Mouse (Mus musculus) MEL (cell line): Measurements from ENCODE around the gene Smok3b. TPM values are rescaled to one million over a fixed set of nuclear protein-coding genes. Genes with fewer than 3 reads are reported as not detected.

Source experiments
- DNase-seq: peaks from one replicate; pipeline ENCODE4 v3.0.0; 2011; ENCODE audit warnings: low read depth, low spot score
- H3K27ac ChIP-seq: 2 replicates; pipeline ENCODE4 v1.5.1; 2012; ENCODE audit warnings: low read depth, mild to moderate bottlenecking, control low read depth, low read length, moderate library complexity; ENCODE audit not compliant: control insufficient read depth
- H3K27me3 ChIP-seq, 2 experiments: fragments of 150-350 bp in 1 of 2; sonication (generic) in 1 of 2; 2 replicates each; pipeline ENCODE4 v1.6.1; 2012; ENCODE audit warnings: low read length in 2 of 2, mild to moderate bottlenecking in 2 of 2, improper control_type of control experiment in 1 of 2, moderate library complexity in 1 of 2; ENCODE audit not compliant: insufficient read depth in 2 of 2, control insufficient read depth in 1 of 2
- H3K36me3 ChIP-seq, 2 experiments: 2 replicates each; pipeline ENCODE4 v1.6.1; 2012 to 2014; ENCODE audit warnings: low read length in 2 of 2, improper control_type of control experiment in 1 of 2, inconsistent platforms in 1 of 2, mild to moderate bottlenecking in 1 of 2; ENCODE audit not compliant: insufficient read depth in 2 of 2, control insufficient read depth in 1 of 2
- H3K4me1 ChIP-seq, 2 experiments: fragments of 150-350 bp in 1 of 2; sonication (generic) in 1 of 2; 2 replicates each; pipeline ENCODE4 v1.6.1; 2012; ENCODE audit warnings: low read length in 2 of 2, improper control_type of control experiment in 1 of 2, mild to moderate bottlenecking in 1 of 2; ENCODE audit not compliant: insufficient read depth in 2 of 2, control insufficient read depth in 1 of 2
- H3K4me3 ChIP-seq, 2 experiments: fragments of 150-350 bp in 1 of 2; sonication (generic) in 1 of 2; 2 replicates each; pipeline ENCODE4 v1.5.1; 2012; ENCODE audit warnings: low read depth in 2 of 2, low read length in 2 of 2, mild to moderate bottlenecking in 2 of 2, moderate library complexity in 2 of 2, control low read depth in 1 of 2, improper control_type of control experiment in 1 of 2; ENCODE audit not compliant: control insufficient read depth in 1 of 2, insufficient read depth in 1 of 2
- H3K79me2 ChIP-seq: 2 replicates; pipeline ENCODE4 v1.6.1; 2012; ENCODE audit warnings: mild to moderate bottlenecking, low read length, moderate library complexity; ENCODE audit not compliant: control insufficient read depth, poor library complexity, insufficient read depth
- H3K9ac ChIP-seq: 2 replicates; pipeline ENCODE4 v1.6.1; 2012; ENCODE audit warnings: low read depth, mild to moderate bottlenecking, control low read depth, low read length, moderate library complexity; ENCODE audit not compliant: control insufficient read depth, poor library complexity, severe bottlenecking
- H3K9me3 ChIP-seq: fragments of 150-350 bp; sonication (generic); replicated peaks from 2 replicates; pipeline ENCODE4 v1.6.1; 2012; ENCODE audit warnings: mild to moderate bottlenecking, low read length, improper control_type of control experiment, moderate library complexity; ENCODE audit not compliant: insufficient read depth
- BHLHE40 ChIP-seq: IDR thresholded peaks from 2 replicates; pipeline ENCODE4 v1.6.1; 2012; ENCODE audit warnings: low read depth, mild to moderate bottlenecking, inconsistent platforms, low read length, improper control_type of control experiment, borderline replicate concordance
- CHD1 ChIP-seq: IDR thresholded peaks from 2 replicates; pipeline ENCODE4 v1.6.1; 2012; ENCODE audit warnings: low read depth, mild to moderate bottlenecking, inconsistent platforms, low read length, improper control_type of control experiment
- CHD2 ChIP-seq: IDR thresholded peaks from 2 replicates; pipeline ENCODE4 v1.6.1; 2011; ENCODE audit warnings: low read length, improper control_type of control experiment
- CTCF ChIP-seq, 3 experiments: IDR thresholded peaks in 2 of 3; conservative IDR thresholded peaks in 1 of 3; 2 replicates each; pipeline ENCODE4 v1.5.1; 2011 to 2012; ENCODE audit warnings: low read length in 3 of 3, low read depth in 2 of 3, mild to moderate bottlenecking in 2 of 3, improper control_type of control experiment in 1 of 3, inconsistent platforms in 1 of 3, mixed read lengths in 1 of 3, moderate library complexity in 1 of 3; ENCODE audit not compliant: control insufficient read depth in 1 of 3, insufficient read depth in 1 of 3, poor library complexity in 1 of 3, severe bottlenecking in 1 of 3
- ELF1 ChIP-seq: IDR thresholded peaks from 2 replicates; pipeline ENCODE4 v1.6.1; 2014; ENCODE audit warnings: low read depth, mild to moderate bottlenecking, inconsistent platforms, low read length, improper control_type of control experiment, moderate library complexity
- ETS1 ChIP-seq: IDR thresholded peaks from 2 replicates; pipeline ENCODE4 v1.6.1; 2012; ENCODE audit warnings: low read depth, mild to moderate bottlenecking, inconsistent platforms, low read length, improper control_type of control experiment, moderate library complexity
- HCFC1 ChIP-seq: IDR thresholded peaks from 2 replicates; pipeline ENCODE4 v1.6.1; 2012; ENCODE audit warnings: low read depth, mild to moderate bottlenecking, inconsistent platforms, low read length, improper control_type of control experiment, moderate library complexity
- JUND ChIP-seq: IDR thresholded peaks from 2 replicates; pipeline ENCODE4 v1.6.1; 2011; ENCODE audit warnings: low read depth, mild to moderate bottlenecking, improper control_type of control experiment, low read length
- KAT2A ChIP-seq: conservative IDR thresholded peaks from 2 replicates; pipeline ENCODE4 v1.6.1; 2012; ENCODE audit warnings: low read depth, low read length, improper control_type of control experiment, inconsistent platforms
- MEF2A ChIP-seq: IDR thresholded peaks from 2 replicates; pipeline ENCODE4 v1.6.1; 2014; ENCODE audit warnings: low read depth, mild to moderate bottlenecking, inconsistent platforms, low read length, improper control_type of control experiment; ENCODE audit not compliant: poor library complexity, insufficient replicate concordance, severe bottlenecking; ENCODE audit errors: extremely low read depth
- MXI1 ChIP-seq: IDR thresholded peaks from 2 replicates; pipeline ENCODE4 v1.6.1; 2011; ENCODE audit warnings: mild to moderate bottlenecking, low read depth, low read length, improper control_type of control experiment
- MYB ChIP-seq: IDR thresholded peaks from 2 replicates; pipeline ENCODE4 v1.6.1; 2011; ENCODE audit warnings: mild to moderate bottlenecking, low read depth, low read length, improper control_type of control experiment
- NELFE ChIP-seq: IDR thresholded peaks from 2 replicates; pipeline ENCODE4 v1.6.1; 2011; ENCODE audit warnings: low read depth, low read length, improper control_type of control experiment
- NRF1 ChIP-seq: IDR thresholded peaks from 2 replicates; pipeline ENCODE4 v1.6.1; 2014; ENCODE audit warnings: low read depth, mild to moderate bottlenecking, inconsistent platforms, low read length, improper control_type of control experiment, moderate library complexity; ENCODE audit not compliant: poor library complexity, insufficient read depth, severe bottlenecking
- POLR2A ChIP-seq, 2 experiments: IDR thresholded peaks; 2 replicates each; pipeline ENCODE4 v1.6.1; 2011 to 2012; ENCODE audit warnings: low read length in 2 of 2, mild to moderate bottlenecking in 2 of 2, control low read depth in 1 of 2, improper control_type of control experiment in 1 of 2, low read depth in 1 of 2, moderate library complexity in 1 of 2; ENCODE audit not compliant: control insufficient read depth in 1 of 2, insufficient read depth in 1 of 2, poor library complexity in 1 of 2
- POLR2AphosphoS5 ChIP-seq: IDR thresholded peaks from 2 replicates; pipeline ENCODE4 v1.6.1; 2012; ENCODE audit warnings: low read depth, borderline replicate concordance, mild to moderate bottlenecking, inconsistent platforms, low read length, moderate library complexity, mixed read lengths
- TAL1 ChIP-seq: IDR thresholded peaks from 2 replicates; pipeline ENCODE4 v1.6.1; 2012; ENCODE audit warnings: mild to moderate bottlenecking, inconsistent platforms, low read length, moderate library complexity, mixed read lengths
- TCF12 ChIP-seq: IDR thresholded peaks from 2 replicates; pipeline ENCODE4 v1.6.1; 2014; ENCODE audit warnings: low read depth, mild to moderate bottlenecking, inconsistent platforms, low read length, improper control_type of control experiment, moderate library complexity
- USF2 ChIP-seq, 2 experiments: IDR thresholded peaks; 2 replicates each; pipeline ENCODE4 v1.6.1; 2011 to 2012; ENCODE audit warnings: improper control_type of control experiment in 2 of 2, low read length in 2 of 2, borderline replicate concordance in 1 of 2, inconsistent platforms in 1 of 2, low read depth in 1 of 2, mild to moderate bottlenecking in 1 of 2; ENCODE audit not compliant: insufficient read depth in 1 of 2
- ZKSCAN1 ChIP-seq: IDR thresholded peaks from 2 replicates; pipeline ENCODE4 v1.6.1; 2012; ENCODE audit warnings: low read depth, mild to moderate bottlenecking, inconsistent platforms, low read length, improper control_type of control experiment, moderate library complexity
- ZMIZ1 ChIP-seq: IDR thresholded peaks from 2 replicates; pipeline ENCODE4 v1.6.1; 2012; ENCODE audit warnings: low read depth, mild to moderate bottlenecking, inconsistent platforms, low read length, improper control_type of control experiment, moderate library complexity
- ZNF384 ChIP-seq: IDR thresholded peaks from 2 replicates; pipeline ENCODE4 v1.6.1; 2012; ENCODE audit warnings: low read depth, mild to moderate bottlenecking, inconsistent platforms, low read length, improper control_type of control experiment
- polyA plus RNA-seq, 2 experiments: library from polyadenylated mRNA; stranded (reverse) in 1 of 2; unstranded in 1 of 2; fragments of >175 nt in 1 of 2; fragments of >200 nt in 1 of 2; gene quantifications; 2 replicates each; pipeline versions ENCODE4 v1.2.1 to v1.2.4; 2012; ENCODE audit warnings: low replicate concordance in 2 of 2, low read depth in 1 of 2; ENCODE audit not compliant: insufficient read length in 2 of 2, insufficient read depth in 1 of 2, missing spikeins in 1 of 2
- total RNA-seq: library from RNA; depleted of rRNA; stranded (reverse); fragments of 300-350 nt; gene quantifications from 2 replicates; pipeline ENCODE4 v1.2.3, GENCODE M21; 2012

Gene Smok3b
- total and polyA plus RNA-seq, 3 experiments, result not detected

- Histone ChIP-seq H3K27ac (no peak overlapping the region), H3K36me3 (peaks cover 3 to 20% of the 10 kb centered on the region in 2 experiments), H3K27me3 (peaks cover 0 to 2% of the 10 kb centered on the region in 2 experiments; a peak in 1 of 4 replicates), H3K79me2 (peaks cover 31% of the 10 kb centered on the region), H3K9ac (no peak overlapping the region), H3K4me3 (no peak overlapping the region), H3K4me1 (peaks cover 2 to 4% of the 10 kb centered on the region in 2 experiments; a peak in 3 of 4 replicates), H3K9me3 (no peaks in the 10 kb centered on the region)
- DNase-seq, result no peak
- TF ChIP-seq MXI1, result no peak
- no peak for TF ChIP-seq ZNF384
- TF ChIP-seq ELF1, result no peak
- TF ChIP-seq JUND, result no peak
- TF ChIP-seq ETS1, result no peak
- no peak for TF ChIP-seq POLR2A (IDR thresholded peaks at IDR 0.05; ENCODE audit: control insufficient read depth in 1 of 2, insufficient read depth in 1 of 2, low read depth in 1 of 2, low read length in 2 of 2, poor library complexity in 1 of 2)
- no peak for TF ChIP-seq ZMIZ1
Measured at GRCm38 (mm10) chr5:138083318-138083900, 62.2 kb downstream of the Smok3b start.

GRCm38 (mm10) chr5:138083936-138084335 is 62.7 kb downstream of the Smok3b start:
- TF ChIP-seq ZKSCAN1, result no peak
- TF ChIP-seq MEF2A, result no peak
- TF ChIP-seq TAL1, result no peak
- TF ChIP-seq BHLHE40, result no peak
- no peak for TF ChIP-seq CHD2
- TF ChIP-seq KAT2A, result no peak
- no peak for TF ChIP-seq CHD1
- TF ChIP-seq MYB, result no peak
- TF ChIP-seq ELF1, result no peak
- no peak for TF ChIP-seq CTCF (IDR thresholded peaks at IDR 0.05 in 2 of 3, conservative IDR thresholded peaks at IDR 0.05 in 1 of 3; ENCODE audit: control insufficient read depth in 1 of 3, insufficient read depth in 1 of 3, low read depth in 2 of 3, low read length in 3 of 3, poor library complexity in 1 of 3, severe bottlenecking in 1 of 3)
- no peak for TF ChIP-seq USF2 (IDR thresholded peaks at IDR 0.05; ENCODE audit: borderline replicate concordance in 1 of 2, insufficient read depth in 1 of 2, low read depth in 1 of 2, low read length in 2 of 2)
- TF ChIP-seq HCFC1, result no peak
- TF ChIP-seq POLR2AphosphoS5, result no peak
- no peak for TF ChIP-seq NRF1
- no peak for TF ChIP-seq MXI1
- no peak for TF ChIP-seq TCF12
- no peak for TF ChIP-seq ZMIZ1
- TF ChIP-seq ZNF384, result no peak
- TF ChIP-seq NELFE, result no peak
- no peak for TF ChIP-seq ETS1
- H3K9me3 ChIP-seq, result no peaks in the 10 kb centered on the region
- H3K27ac ChIP-seq, result no peak overlapping the region
- no peak overlapping the region for H3K9ac ChIP-seq
- peaks cover 36% of the 10 kb centered on the region for H3K79me2 ChIP-seq
- H3K4me3 ChIP-seq, result no peak overlapping the region; a peak in 1 of 4 replicates
- peaks cover 0 to 2% of the 10 kb centered on the region in 2 experiments; a peak in 1 of 4 replicates for H3K27me3 ChIP-seq
- peaks cover 3 to 20% of the 10 kb centered on the region in 2 experiments for H3K36me3 ChIP-seq
- no peak for DNase-seq
- H3K4me1 ChIP-seq, result peaks cover 2 to 4% of the 10 kb centered on the region in 2 experiments; a peak in 3 of 4 replicates
